Mouse (Mus musculus) hindbrain, postnatal 0 days (tissue): Measurements from ENCODE around the gene Gpr143. TPM values are rescaled to one million over a fixed set of nuclear protein-coding genes. Genes with fewer than 3 reads are reported as not detected.

Experiments used
- ATAC-seq: fragments of 200-750 bp; cut with Nextera tagmentation; 2 replicates; pipeline ENCODE4 v1.8.0; 2017; ENCODE audit warnings: mild to moderate bottlenecking, moderate TSS enrichment, moderate library complexity
- DNase-seq: peaks from one replicate; pipeline ENCODE4 v3.0.0-alpha.2; 2015; ENCODE audit warnings: low spot score
- H3K27ac ChIP-seq: fragments of 300-500 bp; sonication (generic); 2 replicates; pipeline ENCODE4 v1.5.1; 2014; ENCODE audit warnings: mild to moderate bottlenecking
- H3K27me3 ChIP-seq: fragments of 300-500 bp; sonication (generic); 2 replicates; pipeline ENCODE4 v1.6.1; 2014; ENCODE audit warnings: low read length, mixed read lengths; ENCODE audit not compliant: insufficient read depth
- H3K36me3 ChIP-seq: fragments of 300-500 bp; sonication (generic); 2 replicates; pipeline ENCODE4 v1.6.1; 2014; ENCODE audit warnings: low read length, mixed read lengths; ENCODE audit not compliant: insufficient read depth
- H3K4me1 ChIP-seq: fragments of 300-500 bp; sonication (generic); 2 replicates; pipeline ENCODE4 v1.6.1; 2014; ENCODE audit warnings: antibody characterized with exemption, low read length, mixed read lengths; ENCODE audit not compliant: insufficient read depth
- H3K4me2 ChIP-seq: fragments of 300-500 bp; sonication (generic); 2 replicates; pipeline ENCODE4 v1.6.1; 2014; ENCODE audit warnings: low read depth, mild to moderate bottlenecking, low read length, moderate library complexity, mixed read lengths
- H3K4me3 ChIP-seq: fragments of 300-500 bp; sonication (generic); 2 replicates; pipeline ENCODE4 v1.5.1; 2014; ENCODE audit warnings: low read length
- H3K9ac ChIP-seq: fragments of 300-500 bp; sonication (generic); replicated peaks from 2 replicates; pipeline ENCODE4 v1.6.1; 2014; ENCODE audit warnings: mild to moderate bottlenecking, low read length, moderate library complexity, mixed read lengths
- H3K9me3 ChIP-seq: fragments of 300-500 bp; sonication (generic); 2 replicates; pipeline ENCODE4 v1.6.1; 2016; ENCODE audit warnings: low read length, mixed read lengths
- CTCF ChIP-seq: IDR thresholded peaks from 2 replicates; pipeline ENCODE4 v1.5.1; 2016; ENCODE audit warnings: antibody characterized with exemption, control low read depth, low read depth
- WGBS: fragments of 180-500 bp; shearing (Covaris S2); extraction: QIAGEN DNeasy Blood & Tissue Kit; methylation state at CpG from one replicate; pipeline ENCODE4 v1.1.7; 2014; 5-methylcytosine and 5-hydroxymethylcytosine counted together
- polyA plus RNA-seq: library from polyadenylated mRNA; unstranded; fragments of >200 nt; fragmentation: Nextera tagmentation; extraction: Ambion mirVana; gene quantifications from 2 replicates; pipeline ENCODE4 v1.2.1, GENCODE M21; 2015
- total RNA-seq: library from RNA; depleted of rRNA; stranded (reverse); fragments of >200 nt; gene quantifications from 2 replicates; pipeline ENCODE4 v1.2.3, GENCODE M21; 2014

Gpr143 gene
- total and polyA plus RNA-seq, 2 experiments from 2014 or later: 0.25 to 1.6 TPM

GRCm38 (mm10) chrX:152755819-152756218 lies 25.9 kb upstream of the Gpr143 start:
- TF ChIP-seq CTCF: no peak
- Histone ChIP-seq H3K4me2 (no peak overlapping the region), H3K36me3 (no peaks in the 10 kb centered on the region), H3K27me3 (no peaks in the 10 kb centered on the region), H3K9me3 (no peaks in the 10 kb centered on the region), H3K4me3 (no peak overlapping the region), H3K4me1 (no peaks in the 10 kb centered on the region), H3K27ac (no peak overlapping the region), H3K9ac (no peak overlapping the region)
- no peak for ATAC-seq
- 97% methylated on average over 1 of the region's 1 CpGs for WGBS
- DNase-seq: no peak

DNA sequence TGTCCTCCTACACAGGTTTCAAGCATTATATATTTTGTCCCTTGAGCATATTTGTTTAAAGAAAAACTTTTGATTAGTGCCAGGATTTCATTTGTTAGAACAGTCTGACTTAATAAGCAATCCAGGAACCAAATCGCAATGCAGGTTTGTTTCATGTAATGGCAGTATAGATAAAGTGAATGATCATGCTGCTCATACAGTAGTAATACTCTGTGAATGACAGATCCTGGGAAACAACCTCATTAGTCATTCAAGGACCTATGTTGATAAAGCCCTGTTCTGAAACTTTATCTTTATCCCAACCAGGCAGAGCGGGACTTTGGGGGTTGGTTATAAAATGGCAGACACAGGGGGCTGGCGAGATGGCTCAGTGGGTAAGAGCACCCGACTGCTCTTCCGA lies 25.4 kb upstream of the Gpr143 start:
- Histone ChIP-seq H3K4me3 (no peak overlapping the region), H3K4me1 (no peaks in the 10 kb centered on the region), H3K9ac (no peak overlapping the region), H3K4me2 (no peak overlapping the region), H3K36me3 (no peaks in the 10 kb centered on the region), H3K27me3 (no peaks in the 10 kb centered on the region), H3K27ac (no peak overlapping the region), H3K9me3 (no peaks in the 10 kb centered on the region)
- DNase-seq (no peak), ATAC-seq (no peak)
- 93% methylated on average over 5 of the region's 5 CpGs for WGBS
- TF ChIP-seq CTCF: no peak

DNA sequence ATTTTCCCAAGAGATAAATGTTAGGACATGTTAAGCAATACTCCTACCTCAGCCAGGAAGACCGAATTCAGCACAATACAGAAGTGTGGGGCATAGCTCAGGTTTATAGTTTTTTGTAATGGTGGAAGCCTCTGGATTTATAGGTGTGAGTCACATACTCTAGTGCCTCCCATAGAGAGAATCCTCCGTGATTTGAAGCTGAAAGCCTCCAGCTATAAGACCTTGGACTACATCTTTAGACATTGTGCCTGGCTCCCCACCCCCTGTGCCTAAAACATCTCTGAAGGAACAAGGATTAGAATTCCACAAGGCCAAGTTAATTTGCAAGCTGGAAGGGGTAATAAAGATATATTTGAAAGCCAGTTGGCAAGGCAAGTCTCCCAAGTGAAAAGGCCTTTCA lies 19.3 kb upstream of the Gpr143 start:
- no peak overlapping the region for H3K27ac ChIP-seq
- no peak overlapping the region for H3K9ac ChIP-seq
- H3K4me3 ChIP-seq: no peak overlapping the region
- ATAC-seq: no peak
- H3K9me3 ChIP-seq: no peaks in the 10 kb centered on the region
- no peak for TF ChIP-seq CTCF
- H3K27me3 ChIP-seq: no peaks in the 10 kb centered on the region
- DNase-seq: no peak
- no peaks in the 10 kb centered on the region for H3K4me1 ChIP-seq
- H3K36me3 ChIP-seq: no peaks in the 10 kb centered on the region
- 46% methylated on average over 2 of the region's 2 CpGs for WGBS
- H3K4me2 ChIP-seq: no peak overlapping the region

DNA sequence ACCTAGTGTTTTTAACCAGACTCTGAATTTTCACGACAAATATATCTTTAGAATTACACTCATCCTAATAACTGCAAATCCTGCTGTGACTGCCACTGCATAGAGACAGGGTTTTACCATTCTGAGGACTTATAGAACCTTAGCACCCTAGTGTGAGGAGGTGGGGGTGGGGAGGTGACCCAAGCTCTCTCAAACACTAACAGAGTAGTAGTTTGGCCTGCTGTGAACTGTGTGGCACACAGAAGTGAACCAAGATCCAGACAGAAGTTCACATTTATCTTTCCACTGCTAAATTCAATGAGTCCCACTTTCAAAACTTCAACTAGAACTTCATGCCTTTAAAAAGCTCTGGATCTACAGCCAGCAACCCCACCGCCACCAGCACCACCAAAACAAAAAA lies 18.9 kb upstream of the Gpr143 start:
- Histone ChIP-seq H3K27ac (no peak overlapping the region), H3K4me2 (no peak overlapping the region), H3K36me3 (no peaks in the 10 kb centered on the region), H3K4me3 (no peak overlapping the region), H3K27me3 (peaks cover under 1% of the 10 kb centered on the region; the same call in 1 of the 2 replicates), H3K9me3 (no peaks in the 10 kb centered on the region), H3K4me1 (no peaks in the 10 kb centered on the region), H3K9ac (no peak overlapping the region)
- DNase-seq: no peak
- no peak for ATAC-seq
- no peak for TF ChIP-seq CTCF
- 68% methylated on average over 2 of the region's 2 CpGs for whole genome bisulfite sequencing

GRCm38 (mm10) chrX:152764171-152764570 lies 17.6 kb upstream of the Gpr143 start:
- DNase-seq: no peak
- TF ChIP-seq CTCF: no peak

DNA sequence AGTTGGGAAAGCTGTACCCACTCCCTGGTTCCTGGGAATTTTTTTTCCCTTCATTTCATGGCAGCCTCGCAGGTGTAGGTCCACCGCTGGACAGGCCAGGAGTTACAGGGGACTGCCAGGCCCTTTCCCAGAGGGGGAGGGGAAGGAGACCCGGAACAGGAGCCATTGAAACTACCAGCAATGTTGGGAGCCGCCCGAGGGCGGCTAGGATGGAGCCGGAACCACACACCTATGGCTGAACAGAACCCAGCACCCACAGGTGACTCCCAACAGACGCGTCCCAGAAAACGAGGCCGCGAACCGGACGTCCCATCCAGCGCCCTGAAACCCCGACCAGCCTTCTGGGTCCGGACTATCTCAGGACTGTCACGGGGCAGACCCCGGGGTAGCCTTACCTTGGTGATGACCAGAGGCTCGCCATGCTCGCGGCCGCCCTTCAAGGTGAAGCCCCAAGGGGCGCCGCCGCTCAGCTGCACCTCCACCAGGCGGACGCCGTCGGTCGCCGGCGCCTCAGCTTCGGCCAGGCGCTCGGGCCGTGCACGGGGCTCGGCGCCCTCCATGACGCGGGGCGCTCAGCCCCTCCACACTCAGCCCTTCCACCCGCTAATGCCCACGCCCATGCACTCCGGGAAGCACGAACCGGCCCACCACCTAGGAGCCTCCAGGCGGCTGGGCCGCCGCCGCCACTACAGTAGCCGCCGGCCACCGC lies 12.7 kb upstream of the Gpr143 start, which contains the start of gene Shroom2:
TSS of gene Shroom2 (minus strand) at position 575 of the 709 bp plus-strand sequence.
- peak within 1 kb of the TSS; percentile 58 for H3K4me2 ChIP-seq
- H3K36me3 ChIP-seq: no peaks in the 10 kb centered on the region
- TF ChIP-seq CTCF: no peak
- peak within 1 kb of the TSS; percentile 41 for H3K9ac ChIP-seq
- H3K4me1 ChIP-seq: no peaks in the 10 kb centered on the region
- WGBS: 23% methylated on average over 54 of the region's 55 CpGs
- peaks cover 10% of the 10 kb centered on the region for H3K27me3 ChIP-seq
- H3K27ac ChIP-seq: peak within 1 kb of the TSS; percentile 11; the same call in 1 of the 2 replicates
- no peaks in the 10 kb centered on the region for H3K9me3 ChIP-seq
- H3K4me3 ChIP-seq: peak within 1 kb of the TSS; percentile 58
- DNase-seq: peak; percentile 2
- ATAC-seq: peak; percentile 86

More at GRCm38 (mm10) chrX:152764171-152764570, 17.6 kb upstream of the Gpr143 start:
- ATAC-seq: no peak
- H3K9ac ChIP-seq: no peak overlapping the region
- H3K27me3 ChIP-seq: peaks cover 3% of the 10 kb centered on the region; the same call in 1 of the 2 replicates
- no peaks in the 10 kb centered on the region for H3K9me3 ChIP-seq
- no peak overlapping the region for H3K4me2 ChIP-seq
- H3K27ac ChIP-seq: no peak overlapping the region
- H3K4me1 ChIP-seq: no peaks in the 10 kb centered on the region
- H3K4me3 ChIP-seq: no peak overlapping the region
- 42% methylated on average over 2 of the region's 2 CpGs for WGBS
- H3K36me3 ChIP-seq: no peaks in the 10 kb centered on the region

DNA sequence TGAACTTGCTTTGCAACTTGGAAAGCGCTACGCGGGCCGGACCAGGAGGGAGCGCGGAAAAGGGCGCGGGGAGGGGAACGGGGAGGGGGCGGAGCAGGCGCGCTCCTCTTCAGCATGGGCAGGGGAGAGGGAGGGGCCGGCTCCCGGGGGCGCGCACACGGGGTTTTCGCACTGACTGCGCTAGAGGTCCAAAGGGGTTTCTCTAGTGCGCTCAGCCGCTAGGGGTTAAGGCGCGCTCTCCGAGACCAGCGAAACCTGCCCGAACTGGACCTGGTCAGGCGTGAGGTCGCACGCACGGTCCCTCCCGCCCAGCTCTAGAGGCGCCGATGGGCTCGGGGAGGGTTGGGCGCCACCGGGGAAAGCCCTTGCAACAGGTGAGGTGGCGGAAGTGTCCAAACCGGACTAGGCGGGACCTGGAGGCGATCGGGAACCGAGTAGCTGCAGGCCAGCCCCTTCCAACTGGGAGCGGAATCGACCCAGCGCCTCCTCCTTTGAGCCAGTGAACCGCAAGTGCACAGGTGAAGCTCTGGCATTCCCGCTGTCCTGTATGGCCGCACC lies 12.0 kb upstream of the Gpr143 start:
- H3K9ac ChIP-seq: peak overlapping the region; percentile 41
- 23% methylated on average over 43 of the region's 48 CpGs for WGBS
- peaks cover 10% of the 10 kb centered on the region for H3K27me3 ChIP-seq
- peak overlapping the region; percentile 58 for H3K4me2 ChIP-seq
- ATAC-seq (peak; percentile 92), DNase-seq (peak; percentile 57)
- TF ChIP-seq CTCF: no peak
- no peaks in the 10 kb centered on the region for H3K4me1 ChIP-seq
- H3K36me3 ChIP-seq: no peaks in the 10 kb centered on the region
- peak overlapping the region; percentile 11; the same call in 1 of the 2 replicates for H3K27ac ChIP-seq
- H3K4me3 ChIP-seq: peak overlapping the region; percentile 58
- H3K9me3 ChIP-seq: no peaks in the 10 kb centered on the region
